Mouse (Mus musculus) brain, embryonic 14.5 days (tissue): ENCODE data around the gene Mgmt.

Experiments used
- CTCF ChIP-seq: fragments of 200-500 bp; IDR thresholded peaks from 2 replicates; pipeline ENCODE4 v1.5.1; 2012; ENCODE audit warnings: inconsistent platforms, mild to moderate bottlenecking, moderate library complexity, borderline replicate concordance; ENCODE audit not compliant: insufficient read depth, insufficient read length; ENCODE audit errors: extremely low read depth
- POLR2A ChIP-seq: fragments of 200-500 bp; IDR thresholded peaks from 2 replicates; pipeline ENCODE4 v1.6.1; 2012; ENCODE audit warnings: mild to moderate bottlenecking, inconsistent platforms, borderline replicate concordance; ENCODE audit not compliant: poor library complexity, insufficient read depth, insufficient read length, severe bottlenecking; ENCODE audit errors: extremely low read depth

- TF ChIP-seq CTCF (no peak), POLR2A (no peak)
Measured at GRCm38 (mm10) chr7:136972361-136972760, 77.9 kb downstream of the Mgmt start.
